Mouse (Mus musculus) kidney, postnatal 0 days (tissue): ENCODE data around the gene Trpm3. TPM values are rescaled to one million over a fixed set of nuclear protein-coding genes. Genes with fewer than 3 reads are reported as not detected.

ENCODE experiments used
- ATAC-seq: fragments of 200-750 bp; cut with Nextera tagmentation; replicated peaks from 2 replicates; pipeline ENCODE4 v1.8.0; 2017; ENCODE audit warnings: low read depth, moderate number of reproducible peaks, moderate TSS enrichment, moderate library complexity; ENCODE audit not compliant: low FRiP score
- DNase-seq: peaks from one replicate; pipeline ENCODE4 v3.0.0-alpha.2; 2016; ENCODE audit warnings: low spot score
- H3K27ac ChIP-seq: fragments of 300-500 bp; sonication (generic); 2 replicates; pipeline ENCODE4 v1.5.1; 2014; ENCODE audit warnings: mild to moderate bottlenecking
- H3K27me3 ChIP-seq: fragments of 300-500 bp; sonication (generic); 2 replicates; pipeline ENCODE4 v1.6.1; 2014; ENCODE audit warnings: low read length, mixed read lengths; ENCODE audit not compliant: insufficient read depth
- H3K36me3 ChIP-seq: fragments of 300-500 bp; sonication (generic); 2 replicates; pipeline ENCODE4 v1.6.1; 2014; ENCODE audit warnings: low read length, mixed read lengths; ENCODE audit not compliant: insufficient read depth
- H3K4me1 ChIP-seq: fragments of 300-500 bp; sonication (generic); replicated peaks from 2 replicates; pipeline ENCODE4 v1.6.1; 2014; ENCODE audit warnings: antibody characterized with exemption, low read length, mixed read lengths; ENCODE audit not compliant: insufficient read depth
- H3K4me2 ChIP-seq: fragments of 300-500 bp; sonication (generic); 2 replicates; pipeline ENCODE4 v1.6.1; 2014; ENCODE audit warnings: mild to moderate bottlenecking, low read length, moderate library complexity, mixed read lengths
- H3K4me3 ChIP-seq: fragments of 300-500 bp; sonication (generic); replicated peaks from 2 replicates; pipeline ENCODE4 v1.5.1; 2014; ENCODE audit warnings: low read depth, low read length
- H3K9ac ChIP-seq: fragments of 300-500 bp; sonication (generic); 2 replicates; pipeline ENCODE4 v1.6.1; 2014; ENCODE audit warnings: low read depth, low read length
- H3K9me3 ChIP-seq: fragments of 300-500 bp; sonication (generic); replicated peaks from 2 replicates; pipeline ENCODE4 v1.6.1; 2016; ENCODE audit warnings: low read length, inconsistent platforms, mixed read lengths
- CTCF ChIP-seq: IDR thresholded peaks from 2 replicates; pipeline ENCODE4 v1.5.1; 2016; ENCODE audit warnings: antibody characterized with exemption, low read depth, mild to moderate bottlenecking, moderate library complexity
- WGBS: fragments of 180-500 bp; shearing (Covaris S2); extraction: QIAGEN DNeasy Blood & Tissue Kit; methylation state at CpG from one replicate; pipeline ENCODE4 v1.1.7; 2014; 5-methylcytosine and 5-hydroxymethylcytosine counted together
- polyA plus RNA-seq: library from polyadenylated mRNA; unstranded; fragments of >200 nt; fragmentation: Nextera tagmentation; extraction: Ambion mirVana; gene quantifications from 2 replicates; pipeline ENCODE4 v1.2.1, GENCODE M21; 2015

The Trpm3 gene
- polyA plus RNA-seq, 1 experiment from 2014 or later: 2.1 TPM

DNA sequence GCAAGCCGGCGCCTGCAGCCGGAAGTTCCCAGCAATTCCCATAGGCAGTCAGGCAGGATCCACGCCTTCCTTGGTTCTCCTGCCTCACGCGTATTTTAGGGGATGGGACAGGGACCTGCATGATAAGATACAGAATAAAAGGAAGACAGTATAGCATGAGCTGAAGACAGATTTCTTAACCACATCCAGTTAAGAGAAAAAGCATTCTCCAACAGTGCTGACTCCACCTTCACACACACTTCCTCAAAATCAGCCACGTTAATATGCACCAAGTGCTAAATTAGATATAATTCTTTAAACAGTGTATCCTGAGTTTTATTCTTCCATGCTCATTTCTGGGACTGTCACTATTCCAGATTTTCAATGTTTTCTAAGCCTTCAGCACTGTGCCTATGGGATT, 839.9 kb downstream of the Trpm3 start:
- ATAC-seq: no peak

DNA sequence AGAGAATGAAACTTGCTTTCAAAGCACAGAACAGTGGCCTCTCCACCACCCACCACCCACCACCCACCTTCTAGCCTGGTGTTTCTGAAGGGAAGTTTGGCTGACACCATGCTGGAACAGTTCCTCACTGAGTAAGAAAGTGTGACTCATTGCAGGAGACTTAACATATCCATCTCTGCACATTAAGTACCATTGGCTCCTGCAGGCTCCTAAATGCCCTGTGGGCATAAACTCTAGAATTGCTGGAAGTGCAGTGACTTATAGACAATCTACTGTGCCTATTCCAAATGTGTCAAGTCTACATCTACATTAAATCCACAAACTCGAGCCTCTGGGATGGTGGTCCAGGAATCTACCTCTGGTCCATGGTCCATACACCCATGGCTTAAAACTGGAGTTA, 840.3 kb downstream of the Trpm3 start:
- H3K27ac ChIP-seq: no peak overlapping the region
- no peak overlapping the region for H3K4me3 ChIP-seq
- ATAC-seq: no peak
- DNase-seq: no peak
- no peak for TF ChIP-seq CTCF
- no peaks in the 10 kb centered on the region for H3K36me3 ChIP-seq
- H3K4me1 ChIP-seq: no peaks in the 10 kb centered on the region
- no peak overlapping the region for H3K4me2 ChIP-seq
- no peak overlapping the region for H3K9ac ChIP-seq
- H3K27me3 ChIP-seq: no peaks in the 10 kb centered on the region
- H3K9me3 ChIP-seq: no peaks in the 10 kb centered on the region
- WGBS: 77% methylated on average over 1 of the region's 1 CpGs

More for the DNA sequence above, 839.9 kb downstream of the Trpm3 start:
- H3K4me1 ChIP-seq: no peaks in the 10 kb centered on the region
- H3K36me3 ChIP-seq: no peaks in the 10 kb centered on the region
- no peak overlapping the region for H3K27ac ChIP-seq
- H3K4me3 ChIP-seq: no peak overlapping the region
- no peaks in the 10 kb centered on the region for H3K27me3 ChIP-seq
- H3K9ac ChIP-seq: no peak overlapping the region
- no peak for DNase-seq
- 92% methylated on average over 7 of the region's 7 CpGs for WGBS
- no peak overlapping the region for H3K4me2 ChIP-seq
- no peak for TF ChIP-seq CTCF
- no peaks in the 10 kb centered on the region for H3K9me3 ChIP-seq

GRCm38 (mm10) chr19:22987914-22988313, 849.1 kb downstream of the Trpm3 start:
- no peak overlapping the region for H3K9ac ChIP-seq
- no peaks in the 10 kb centered on the region for H3K9me3 ChIP-seq
- 94% methylated on average over 12 of the region's 12 CpGs for WGBS
- DNase-seq (no peak), ATAC-seq (no peak)
- TF ChIP-seq CTCF: no peak
- H3K4me3 ChIP-seq: no peak overlapping the region
- no peaks in the 10 kb centered on the region for H3K4me1 ChIP-seq
- H3K27me3 ChIP-seq: no peaks in the 10 kb centered on the region
- no peak overlapping the region for H3K27ac ChIP-seq
- H3K36me3 ChIP-seq: no peaks in the 10 kb centered on the region
- H3K4me2 ChIP-seq: no peak overlapping the region

- H3K4me2 ChIP-seq: no peak overlapping the region
- no peaks in the 10 kb centered on the region for H3K27me3 ChIP-seq
- H3K9ac ChIP-seq: no peak overlapping the region
- no peak for DNase-seq
- no peaks in the 10 kb centered on the region for H3K36me3 ChIP-seq
- no peak overlapping the region for H3K27ac ChIP-seq
- ATAC-seq: no peak
- no peak for TF ChIP-seq CTCF
- no peak overlapping the region for H3K4me3 ChIP-seq
- H3K9me3 ChIP-seq: no peaks in the 10 kb centered on the region
- WGBS: 75% methylated on average over 4 of the region's 4 CpGs
- H3K4me1 ChIP-seq: no peaks in the 10 kb centered on the region
Measured at GRCm38 (mm10) chr19:22993946-22994345, 855.1 kb downstream of the Trpm3 start.

- Histone ChIP-seq H3K4me1 (no peaks in the 10 kb centered on the region), H3K4me2 (no peak overlapping the region), H3K27me3 (no peaks in the 10 kb centered on the region), H3K4me3 (no peak overlapping the region), H3K9ac (no peak overlapping the region), H3K27ac (no peak overlapping the region), H3K36me3 (no peaks in the 10 kb centered on the region), H3K9me3 (no peaks in the 10 kb centered on the region)
- no peak for TF ChIP-seq CTCF
- 94% methylated on average over 5 of the region's 5 CpGs for WGBS
- ATAC-seq: no peak
- DNase-seq: no peak
Measured at GRCm38 (mm10) chr19:22994531-22994930, 855.7 kb downstream of the Trpm3 start.

GRCm38 (mm10) chr19:23000293-23000692, 861.4 kb downstream of the Trpm3 start:
- no peak overlapping the region for H3K4me2 ChIP-seq
- ATAC-seq (no peak), DNase-seq (no peak)
- no peaks in the 10 kb centered on the region for H3K27me3 ChIP-seq
- H3K4me3 ChIP-seq: no peak overlapping the region
- 84% methylated on average over 1 of the region's 1 CpGs for WGBS
- H3K9me3 ChIP-seq: no peaks in the 10 kb centered on the region
- H3K9ac ChIP-seq: no peak overlapping the region
- H3K4me1 ChIP-seq: no peaks in the 10 kb centered on the region
- no peaks in the 10 kb centered on the region for H3K36me3 ChIP-seq
- H3K27ac ChIP-seq: no peak overlapping the region
- no peak for TF ChIP-seq CTCF

DNA sequence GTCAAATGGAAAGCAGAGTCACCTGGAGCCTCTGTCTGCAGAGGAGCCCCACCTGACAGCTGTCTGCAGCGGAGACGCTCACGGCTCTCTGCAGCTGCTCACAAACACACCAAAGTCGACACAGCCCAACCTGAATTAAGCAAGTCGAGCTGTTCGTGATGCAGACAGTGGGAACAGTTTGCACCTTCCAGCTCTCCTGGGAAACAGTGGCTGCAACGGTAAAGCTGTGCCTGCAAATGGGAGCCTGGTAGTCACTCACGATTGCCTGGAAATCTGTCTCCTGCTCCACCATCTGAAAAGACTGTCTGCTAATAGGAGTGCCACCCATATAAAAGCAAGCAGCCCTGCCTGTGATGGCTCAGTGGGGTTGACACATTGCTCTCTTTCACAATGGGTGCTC, 865.0 kb downstream of the Trpm3 start:
- Histone ChIP-seq H3K9me3 (no peaks in the 10 kb centered on the region), H3K9ac (no peak overlapping the region), H3K4me1 (no peaks in the 10 kb centered on the region), H3K36me3 (no peaks in the 10 kb centered on the region), H3K27me3 (no peaks in the 10 kb centered on the region), H3K4me2 (no peak overlapping the region), H3K4me3 (no peak overlapping the region), H3K27ac (no peak overlapping the region)
- 45% methylated on average over 8 of the region's 8 CpGs for WGBS
- no peak for DNase-seq
- no peak for ATAC-seq
- no peak for TF ChIP-seq CTCF
